Mouse (Mus musculus) heart, embryonic 14.5 days (tissue): ENCODE data around the gene Ttc27. TPM values are rescaled to one million over a fixed set of nuclear protein-coding genes. Genes with fewer than 3 reads are reported as not detected.

Experiments
- ATAC-seq: fragments of 200-750 bp; cut with Nextera tagmentation; 2 replicates; pipeline ENCODE4 v1.8.0; 2017; ENCODE audit warnings: low read depth, moderate TSS enrichment; ENCODE audit not compliant: insufficient number of reproducible peaks, insufficient read depth, low FRiP score
- H3K27ac ChIP-seq, 2 experiments: fragments of 200-500 bp in 1 of 2; fragments of 300-500 bp in 1 of 2; sonication (generic) in 1 of 2; replicated peaks in 1 of 2; 2 replicates each; pipeline ENCODE4 v1.5.1; 2012 to 2014; ENCODE audit warnings: low read depth in 2 of 2, low read length in 2 of 2, control low read depth in 1 of 2, mild to moderate bottlenecking in 1 of 2, mixed read lengths in 1 of 2; ENCODE audit not compliant: control insufficient read depth in 1 of 2, insufficient read depth in 1 of 2
- H3K27me3 ChIP-seq: fragments of 300-500 bp; sonication (generic); 2 replicates; pipeline ENCODE4 v1.6.1; 2014; ENCODE audit warnings: mild to moderate bottlenecking, low read length, control low read depth; ENCODE audit not compliant: control insufficient read depth, insufficient read depth
- H3K36me3 ChIP-seq: fragments of 300-500 bp; sonication (generic); 2 replicates; pipeline ENCODE4 v1.6.1; 2014; ENCODE audit warnings: mild to moderate bottlenecking, control low read depth, low read length, mixed read lengths; ENCODE audit not compliant: control insufficient read depth, insufficient read depth
- H3K4me1 ChIP-seq, 2 experiments: fragments of 200-500 bp in 1 of 2; fragments of 300-500 bp in 1 of 2; sonication (generic) in 1 of 2; 2 replicates each; pipeline ENCODE4 v1.6.1; 2012 to 2014; ENCODE audit warnings: low read length in 2 of 2, control low read depth in 1 of 2, mixed read lengths in 1 of 2; ENCODE audit not compliant: control insufficient read depth in 2 of 2, insufficient read depth in 2 of 2
- H3K4me2 ChIP-seq: fragments of 300-500 bp; sonication (generic); 2 replicates; pipeline ENCODE4 v1.6.1; 2014; ENCODE audit warnings: mild to moderate bottlenecking, low read length
- H3K4me3 ChIP-seq, 2 experiments: fragments of 200-500 bp in 1 of 2; fragments of 300-500 bp in 1 of 2; sonication (generic) in 1 of 2; 2 replicates each; pipeline ENCODE4 v1.5.1; 2012 to 2014; ENCODE audit warnings: low read length in 2 of 2, mild to moderate bottlenecking in 2 of 2, control low read depth in 1 of 2, low read depth in 1 of 2, moderate library complexity in 1 of 2; ENCODE audit not compliant: control insufficient read depth in 1 of 2, insufficient read depth in 1 of 2
- H3K9ac ChIP-seq: fragments of 300-500 bp; sonication (generic); 2 replicates; pipeline ENCODE4 v1.6.1; 2014; ENCODE audit warnings: mild to moderate bottlenecking, low read length
- H3K9me3 ChIP-seq: fragments of 300-500 bp; sonication (generic); 2 replicates; pipeline ENCODE4 v1.6.1; 2016; ENCODE audit warnings: low read length, control low read depth; ENCODE audit not compliant: control insufficient read depth
- WGBS: fragments of 180-500 bp; shearing (Covaris S2); extraction: QIAGEN DNeasy Blood & Tissue Kit; methylation state at CpG from one replicate; pipeline ENCODE4 v1.1.7; 2014; 5-methylcytosine and 5-hydroxymethylcytosine counted together
- polyA plus RNA-seq: library from polyadenylated mRNA; unstranded; fragments of >200 nt; fragmentation: Nextera tagmentation; extraction: Ambion mirVana; gene quantifications from 2 replicates; pipeline ENCODE4 v1.2.1, GENCODE M21; 2014

Gene Ttc27
- polyA plus RNA-seq, 1 experiment from 2014 or later, result 15.3 TPM

- no peaks in the 10 kb centered on the region for H3K4me1 ChIP-seq
- no peak overlapping the region for H3K4me2 ChIP-seq
- H3K9me3 ChIP-seq, result no peaks in the 10 kb centered on the region
- no peak overlapping the region for H3K9ac ChIP-seq
- H3K27me3 ChIP-seq, result no peaks in the 10 kb centered on the region
- no peak overlapping the region for H3K27ac ChIP-seq
- 77% methylated on average over 8 of the region's 8 CpGs for WGBS
- ATAC-seq, result no peak
- H3K36me3 ChIP-seq, result no peaks in the 10 kb centered on the region
- H3K4me3 ChIP-seq, result no peak overlapping the region
These were observed 35.5 kb downstream of the Ttc27 start for GRCm38 (mm10) chr17:74752906-74753627.

GRCm38 (mm10) chr17:74753628-74754104 lies 36.1 kb downstream of the Ttc27 start:
- Histone ChIP-seq H3K4me1 (no peaks in the 10 kb centered on the region), H3K4me3 (no peak overlapping the region), H3K4me2 (no peak overlapping the region), H3K27me3 (no peaks in the 10 kb centered on the region), H3K9me3 (no peaks in the 10 kb centered on the region), H3K36me3 (peaks cover 4% of the 10 kb centered on the region; the same call in 1 of the 2 replicates), H3K27ac (no peak overlapping the region), H3K9ac (no peak overlapping the region)
- ATAC-seq, result no peak
- 96% methylated on average over 5 of the region's 5 CpGs for WGBS

- Histone ChIP-seq H3K36me3 (peaks cover 6% of the 10 kb centered on the region; the same call in 1 of the 2 replicates), H3K9ac (no peak overlapping the region), H3K4me1 (no peaks in the 10 kb centered on the region), H3K27me3 (no peaks in the 10 kb centered on the region), H3K4me2 (no peak overlapping the region), H3K9me3 (no peaks in the 10 kb centered on the region), H3K27ac (no peak overlapping the region), H3K4me3 (no peak overlapping the region)
- 91% methylated on average over 11 of the region's 11 CpGs for WGBS
- no peak for ATAC-seq
These were observed 37.0 kb downstream of the Ttc27 start for GRCm38 (mm10) chr17:74754369-74755118.

GRCm38 (mm10) chr17:74769390-74769811 lies 51.9 kb downstream of the Ttc27 start:
- Histone ChIP-seq H3K36me3 (no peaks in the 10 kb centered on the region), H3K27me3 (no peaks in the 10 kb centered on the region), H3K4me2 (no peak overlapping the region), H3K27ac (no peak overlapping the region), H3K9me3 (no peaks in the 10 kb centered on the region), H3K4me3 (no peak overlapping the region), H3K4me1 (no peaks in the 10 kb centered on the region), H3K9ac (no peak overlapping the region)
- ATAC-seq, result no peak
- WGBS, result 79% methylated on average over 9 of the region's 9 CpGs

GRCm38 (mm10) chr17:74772364-74772763 lies 54.8 kb downstream of the Ttc27 start:
- 94% methylated on average over 4 of the region's 4 CpGs for WGBS
- H3K4me2 ChIP-seq, result no peak overlapping the region
- no peak overlapping the region for H3K4me3 ChIP-seq
- no peaks in the 10 kb centered on the region for H3K36me3 ChIP-seq
- H3K27ac ChIP-seq, result no peak overlapping the region
- no peaks in the 10 kb centered on the region for H3K27me3 ChIP-seq
- no peak overlapping the region for H3K9ac ChIP-seq
- no peaks in the 10 kb centered on the region for H3K4me1 ChIP-seq
- H3K9me3 ChIP-seq, result no peaks in the 10 kb centered on the region
- ATAC-seq, result no peak

GRCm38 (mm10) chr17:74773556-74773955 lies 56.0 kb downstream of the Ttc27 start:
- Histone ChIP-seq H3K27ac (no peak overlapping the region), H3K4me2 (no peak overlapping the region), H3K27me3 (no peaks in the 10 kb centered on the region), H3K9ac (no peak overlapping the region), H3K9me3 (no peaks in the 10 kb centered on the region), H3K4me3 (no peak overlapping the region), H3K4me1 (no peaks in the 10 kb centered on the region), H3K36me3 (no peaks in the 10 kb centered on the region)
- WGBS, result 86% methylated on average over 5 of the region's 5 CpGs
- ATAC-seq, result no peak

GRCm38 (mm10) chr17:74780133-74780532 lies 62.6 kb downstream of the Ttc27 start:
- no peak overlapping the region for H3K4me2 ChIP-seq
- H3K4me3 ChIP-seq, result no peak overlapping the region
- WGBS, result 76% methylated on average over 4 of the region's 4 CpGs
- no peak overlapping the region for H3K27ac ChIP-seq
- H3K36me3 ChIP-seq, result no peaks in the 10 kb centered on the region
- no peak for ATAC-seq
- H3K27me3 ChIP-seq, result no peaks in the 10 kb centered on the region
- H3K9me3 ChIP-seq, result no peaks in the 10 kb centered on the region
- no peaks in the 10 kb centered on the region; a peak in 1 of 4 replicates for H3K4me1 ChIP-seq
- no peak overlapping the region for H3K9ac ChIP-seq
